Mouse (Mus musculus) lung, postnatal 0 days (tissue): ENCODE measurements around the gene Marcksl1.

Experiments
- CTCF ChIP-seq: IDR thresholded peaks from 2 replicates; pipeline ENCODE4 v1.5.1; 2016; ENCODE audit warnings: antibody characterized with exemption, mild to moderate bottlenecking
- EP300 ChIP-seq: IDR thresholded peaks from 2 replicates; pipeline ENCODE4 v1.6.1; 2016; ENCODE audit warnings: antibody characterized with exemption, mild to moderate bottlenecking, control low read depth

DNA sequence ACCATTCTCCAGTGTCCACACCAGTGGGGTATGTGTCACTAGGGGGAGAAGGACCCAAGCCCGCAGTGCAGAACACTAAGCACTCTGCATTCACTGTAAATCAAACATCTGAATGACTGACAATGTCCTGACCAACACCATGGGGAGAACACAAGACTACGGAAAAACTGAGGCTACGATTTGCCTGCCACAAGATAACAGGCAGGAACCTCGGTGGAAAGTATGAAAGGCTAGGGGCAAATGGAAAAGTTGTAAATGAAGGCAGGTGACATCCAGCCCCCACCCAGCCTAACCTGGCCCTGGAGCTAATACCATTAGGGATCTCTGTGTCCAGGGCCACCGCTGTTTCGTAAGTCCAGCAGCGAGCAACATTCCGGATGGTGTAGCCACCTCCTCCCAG, 5.1 kb downstream of the Marcksl1 start:
- TF ChIP-seq CTCF: no peak
- no peak for TF ChIP-seq EP300
